Comparison of ENCODE assay signal across 9 mouse cellular contexts in genomic region chr17:72890398-72890898, GRCm38 (mm10). TPM values are rescaled to one million over a fixed set of nuclear protein-coding genes. Genes with fewer than 3 reads are reported as not detected.
DNase-seq lines count a peak whose midpoint lies in the region; ATAC-seq lines count a peak whose summit lies in the region.
"Had no signal": no experiment of that assay in that cellular context is flagged by ENCODE, and none has a peak within 500 bp of the region (broad histone marks: within the 10 kb centered on the region; RNA-seq: fewer than 3 reads in every experiment).

No protein-coding gene starts in this region.

- no peak overlapping the region for H3K27ac ChIP-seq in heart, embryonic 13.5 days (replicated peaks)
- no peak overlapping the region for H3K27ac ChIP-seq in embryonic facial prominence, embryonic 11.5 days (replicated peaks; ENCODE audit: low read depth, low read length)
- no peak overlapping the region for H3K27ac ChIP-seq in forebrain, embryonic 15.5 days (replicated peaks)
- H3K27ac ChIP-seq in intestine, embryonic 16.5 days (ENCODE audit: low read length) = no peak overlapping the region
- H3K27ac ChIP-seq: kidney, postnatal 0 days had no signal

- H3K9me3 ChIP-seq in heart, embryonic 13.5 days = no peaks in the 10 kb centered on the region
- no peaks in the 10 kb centered on the region for H3K9me3 ChIP-seq in embryonic facial prominence, embryonic 11.5 days (replicated peaks; ENCODE audit: control insufficient read depth, low read length)
- H3K9me3 ChIP-seq in forebrain, embryonic 15.5 days = no peaks in the 10 kb centered on the region
- no peaks in the 10 kb centered on the region for H3K9me3 ChIP-seq in intestine, embryonic 16.5 days (ENCODE audit: control insufficient read depth, low read length)

- no peaks in the 10 kb centered on the region for H3K27me3 ChIP-seq in heart, embryonic 13.5 days (replicated peaks)
- no peaks in the 10 kb centered on the region for H3K27me3 ChIP-seq in embryonic facial prominence, embryonic 11.5 days (ENCODE audit: control insufficient read depth, insufficient read depth, low read length)
- no peaks in the 10 kb centered on the region for H3K27me3 ChIP-seq in forebrain, embryonic 15.5 days
- H3K27me3 ChIP-seq in intestine, embryonic 16.5 days (replicated peaks; ENCODE audit: control insufficient read depth, insufficient read depth, low read length) = no peaks in the 10 kb centered on the region

- H3K4me1 ChIP-seq in heart, embryonic 13.5 days = peaks cover 15% of the 10 kb centered on the region
- H3K4me1 ChIP-seq in embryonic facial prominence, embryonic 11.5 days (ENCODE audit: control insufficient read depth, insufficient read depth, low read length) = peaks cover 2% of the 10 kb centered on the region; the same call in 1 of the 2 replicates
- H3K4me1 ChIP-seq in forebrain, embryonic 15.5 days = peaks cover 11% of the 10 kb centered on the region; the same call in 1 of the 2 replicates
- no peaks in the 10 kb centered on the region for H3K4me1 ChIP-seq in intestine, embryonic 16.5 days (ENCODE audit: control insufficient read depth, insufficient read depth, low read length)

- ATAC-seq in heart, embryonic 13.5 days (ENCODE audit: extremely low read depth, insufficient number of reproducible peaks, low FRiP score, low TSS enrichment) = no peak
- ATAC-seq in embryonic facial prominence, embryonic 11.5 days (replicated peaks; ENCODE audit: insufficient number of reproducible peaks, low FRiP score, low TSS enrichment, low read depth) = peak; percentile 62; the same call in 1 of the 2 replicates
- peak; percentile 59 for ATAC-seq in forebrain, embryonic 15.5 days (replicated peaks)
- ATAC-seq in intestine, embryonic 16.5 days = peak; percentile 18; the same call in 1 of the 2 replicates
- ATAC-seq in erythroblast, adult 5-6 weeks (replicated peaks; ENCODE audit: low FRiP score, poor library complexity, severe bottlenecking) = no peak

- H3K9ac ChIP-seq in heart, embryonic 13.5 days = 0 out of 2 replicates have a peak overlapping the region, but pooled peaks have one; percentile 38
- H3K9ac ChIP-seq in embryonic facial prominence, embryonic 11.5 days (replicated peaks; ENCODE audit: low read length) = no peak overlapping the region
- H3K9ac ChIP-seq in forebrain, embryonic 15.5 days (replicated peaks) = no peak overlapping the region
- H3K9ac ChIP-seq in intestine, embryonic 16.5 days (ENCODE audit: low read depth, low read length) = no peak overlapping the region

- no peaks in the 10 kb centered on the region for H3K36me3 ChIP-seq in heart, embryonic 13.5 days
- H3K36me3 ChIP-seq in embryonic facial prominence, embryonic 11.5 days (replicated peaks; ENCODE audit: control insufficient read depth, insufficient read depth, low read depth, low read length) = no peaks in the 10 kb centered on the region
- no peaks in the 10 kb centered on the region for H3K36me3 ChIP-seq in forebrain, embryonic 15.5 days
- no peaks in the 10 kb centered on the region for H3K36me3 ChIP-seq in intestine, embryonic 16.5 days (ENCODE audit: control insufficient read depth, insufficient read depth, low read length)

- H3K4me3 ChIP-seq in heart, embryonic 13.5 days = no peak overlapping the region
- H3K4me3 ChIP-seq in embryonic facial prominence, embryonic 11.5 days (ENCODE audit: low read depth, low read length) = no peak overlapping the region
- H3K4me3 ChIP-seq in forebrain, embryonic 15.5 days = no peak overlapping the region
- H3K4me3 ChIP-seq in intestine, embryonic 16.5 days (ENCODE audit: low read length) = no peak overlapping the region

- 0 out of 2 replicates have a peak overlapping the region, but pooled peaks have one; percentile 26 for H3K4me2 ChIP-seq in heart, embryonic 13.5 days
- H3K4me2 ChIP-seq in embryonic facial prominence, embryonic 11.5 days (ENCODE audit: low read depth, low read length) = no peak overlapping the region
- H3K4me2 ChIP-seq in forebrain, embryonic 15.5 days (replicated peaks) = no peak overlapping the region
- no peak overlapping the region for H3K4me2 ChIP-seq in intestine, embryonic 16.5 days (ENCODE audit: low read depth, low read length)

- DNase-seq in heart, postnatal 14 days = no peak
- no peak for DNase-seq in embryonic facial prominence, embryonic 11.5 days (ENCODE audit: low spot score)
- no peak for DNase-seq in thymus, postnatal 25 days
- no peak for DNase-seq in adrenal gland, adult 18-20 months (ENCODE audit: low spot score in 2 of 2)

- intact Hi-C loops in heart, postnatal 14 days (cut with DNase I) = loop anchor here (1.0 to 2.0 kb wide), 3 partner anchors 32 to 118 kb away; no protein-coding TSS in a partner anchor

- 56% methylated on average over 8 of the region's 8 CpGs for WGBS in heart, embryonic 13.5 days
- 45% methylated on average over 8 of the region's 8 CpGs for WGBS in embryonic facial prominence, embryonic 11.5 days
- WGBS in forebrain, embryonic 15.5 days = 47% methylated on average over 8 of the region's 8 CpGs
- WGBS in intestine, embryonic 16.5 days = 68% methylated on average over 8 of the region's 8 CpGs

RNA-seq across cellular contexts. Expression of gene Lbh, which starts 27.7 kb away (rescaled TPM):
- 25.6 and 30.8 TPM in 2 replicates for polyA plus RNA-seq in heart, embryonic 13.5 days (2015; fragmentation: Nextera tagmentation; extraction: Ambion mirVana)
- 100 to 1,000 TPM; 318 to 323 TPM for total RNA-seq in heart, postnatal 14 days (2021)
- 4.7 and 4.9 TPM in 2 replicates for polyA plus RNA-seq in embryonic facial prominence, embryonic 11.5 days (2014; fragmentation: Nextera tagmentation; extraction: Ambion mirVana)
- 4.5 and 4.6 TPM in 2 replicates for polyA plus RNA-seq in forebrain, embryonic 15.5 days (2015; fragmentation: Nextera tagmentation; extraction: Ambion mirVana)
- 5.5 and 7.6 TPM in 2 replicates for polyA plus RNA-seq in intestine, embryonic 16.5 days (2015; fragmentation: Nextera tagmentation; extraction: Ambion mirVana)
- total RNA-seq in erythroblast, adult 5-6 weeks (2015; ENCODE audit: low replicate concordance) = 4.0 and 12.1 TPM in 2 replicates
- total RNA-seq in erythroblast, adult 5-6 weeks (2017; ENCODE audit: low replicate concordance) = 5.7 and 6.1 TPM in 2 replicates
- 10 to 100 TPM; 25.4 to 27.2 TPM for total RNA-seq in adrenal gland, adult 18-20 months (2021)

RNA-seq across cellular contexts. Expression of gene Ypel5, which starts 54.2 kb away (rescaled TPM):
- 63.9 and 66.8 TPM in 2 replicates for polyA plus RNA-seq in heart, embryonic 13.5 days (2015; fragmentation: Nextera tagmentation; extraction: Ambion mirVana)
- total RNA-seq in heart, postnatal 14 days (2021) = 10 to 100 TPM; 40.1 to 45.6 TPM
- 47.9 and 53.8 TPM in 2 replicates for polyA plus RNA-seq in embryonic facial prominence, embryonic 11.5 days (2014; fragmentation: Nextera tagmentation; extraction: Ambion mirVana)
- 105 and 114 TPM in 2 replicates for polyA plus RNA-seq in forebrain, embryonic 15.5 days (2015; fragmentation: Nextera tagmentation; extraction: Ambion mirVana)
- polyA plus RNA-seq in intestine, embryonic 16.5 days (2015; fragmentation: Nextera tagmentation; extraction: Ambion mirVana) = 37.4 and 43.2 TPM in 2 replicates
- 173 and 174 TPM in 2 replicates for total RNA-seq in erythroblast, adult 5-6 weeks (2015; ENCODE audit: low replicate concordance)
- 314 and 339 TPM in 2 replicates for total RNA-seq in erythroblast, adult 5-6 weeks (2017; ENCODE audit: low replicate concordance)
- 10 to 100 TPM; 58.2 to 64.8 TPM for total RNA-seq in adrenal gland, adult 18-20 months (2021)

Comparison
In these comparisons a context has a peak if more than half of its experiments do, and no peak if none do; other contexts are left out.
1. ATAC-seq: peak in embryonic facial prominence, embryonic 11.5 days (single experiment), forebrain, embryonic 15.5 days (single experiment) and intestine, embryonic 16.5 days (single experiment); none in heart, embryonic 13.5 days (single experiment) and erythroblast, adult 5-6 weeks (single experiment).